Mouse (Mus musculus): Measurements from ENCODE around the gene Ppa1. TPM values are rescaled to one million over a fixed set of nuclear protein-coding genes. Genes with fewer than 3 reads are reported as not detected.
A peak's percentile ranks its signal among the peaks of the same experiment; 100 is the strongest.
"Not testable (repeated sequence)": the region's sequence is repeated elsewhere in the genome, so short reads cannot be mapped to it uniquely, and the experiment has no call there.

Ppa1 gene
- polyA plus RNA-seq (2016; fragmentation: Nextera tagmentation; extraction: Ambion mirVana), result 207 and 219 TPM in 2 replicates

DNA sequence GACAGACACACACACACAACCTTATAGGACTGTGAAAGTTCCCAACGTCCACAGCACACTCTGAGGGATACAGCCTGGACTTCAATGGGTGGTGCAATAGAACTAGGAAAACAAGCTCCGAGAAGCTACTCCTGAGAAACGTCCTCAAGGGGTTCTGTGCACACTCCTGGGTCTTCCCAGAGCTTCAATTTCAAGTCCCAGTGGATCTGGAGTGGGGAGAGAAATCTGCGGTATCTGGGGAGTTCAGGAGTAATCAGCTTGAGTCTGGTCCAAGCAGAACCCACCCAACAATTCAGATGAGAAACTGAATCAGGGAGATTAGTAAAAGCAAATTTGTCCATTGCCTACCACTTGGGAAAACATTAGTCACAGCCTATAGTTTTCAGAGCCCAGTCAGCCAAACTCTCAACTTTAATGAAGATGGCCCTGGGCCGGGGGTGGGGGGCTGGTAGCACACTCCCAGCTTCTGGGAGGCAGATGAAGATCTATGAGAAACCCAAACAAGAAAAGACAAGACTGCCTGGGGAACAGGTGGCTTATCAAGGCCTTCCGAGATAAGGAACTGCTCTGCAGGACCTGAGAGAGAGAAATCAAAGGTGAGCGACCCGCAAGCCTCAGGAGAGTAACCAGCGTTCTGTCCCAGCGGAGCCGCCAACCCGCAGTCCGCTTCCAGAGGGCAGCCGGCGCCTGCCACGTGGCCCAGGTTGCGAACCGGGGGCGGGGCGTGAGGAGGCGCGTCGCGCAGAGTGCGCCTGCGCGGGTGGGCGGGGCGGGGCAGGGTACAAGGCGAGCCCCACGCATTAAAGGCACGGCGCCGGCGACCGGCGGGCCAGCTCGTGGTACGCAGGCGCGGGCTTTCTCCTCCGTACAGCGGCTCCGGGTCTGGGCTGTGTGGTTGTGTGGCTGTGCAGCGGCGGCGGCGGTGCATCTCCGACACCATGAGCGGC is at the start of gene Ppa1:
Gene Ppa1, plus strand, starts transcription at position 763 of the 947 bp plus-strand sequence.
- peaks cover 12% of the 10 kb centered on the region for H3K4me1 ChIP-seq
- H3K27ac ChIP-seq, result peak within 1 kb of the TSS; percentile 68; the same call in 1 of the 2 replicates
- H3K36me3 ChIP-seq, result no peaks in the 10 kb centered on the region
- H3K9me3 ChIP-seq, result no peaks in the 10 kb centered on the region
- H3K4me2 ChIP-seq (replicated peaks), result peak within 1 kb of the TSS; percentile 93
- H3K27me3 ChIP-seq (replicated peaks), result no peaks in the 10 kb centered on the region
- WGBS, result 3% methylated on average over 49 of the region's 50 CpGs
- H3K4me3 ChIP-seq, result peak within 1 kb of the TSS; percentile 81
- H3K9ac ChIP-seq, result peak within 1 kb of the TSS; percentile 89
- ATAC-seq (ENCODE audit: low FRiP score, low read depth), result peak; percentile 98

DNA sequence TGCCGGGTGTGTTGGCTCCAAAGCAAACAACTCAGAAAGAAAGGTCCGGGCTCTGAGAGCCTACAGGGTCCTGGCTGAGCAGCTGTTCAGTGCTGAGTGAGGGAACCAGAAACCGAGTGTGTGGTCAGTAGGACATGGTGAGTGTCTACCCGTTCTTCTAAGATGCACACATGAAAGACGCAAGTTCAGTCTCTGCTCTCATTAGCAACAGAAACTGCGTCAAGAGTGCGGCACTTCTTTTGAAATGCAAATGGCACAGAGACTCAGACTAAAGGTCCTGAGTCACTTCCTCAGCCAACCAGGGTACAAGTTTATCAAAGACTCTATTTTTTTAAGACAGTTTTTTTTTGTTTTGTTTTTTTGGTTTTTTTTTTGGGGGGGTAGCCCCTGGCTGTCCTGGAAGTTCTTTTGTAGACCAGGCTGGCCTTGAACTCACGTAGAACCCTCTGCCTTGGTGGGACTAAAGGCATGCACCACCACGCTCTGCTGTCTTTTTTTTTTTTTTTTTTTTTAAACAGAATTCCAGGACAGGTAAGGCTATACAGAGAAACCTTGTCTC is 48.7 kb upstream of the Ppa1 start:
- H3K9ac ChIP-seq, result no peak overlapping the region
- 53% methylated on average over 9 of the region's 9 CpGs for WGBS
- H3K4me3 ChIP-seq, result no peak overlapping the region
- H3K9me3 ChIP-seq, result no peaks in the 10 kb centered on the region
- H3K4me1 ChIP-seq, result peaks cover 6% of the 10 kb centered on the region
- no peak overlapping the region for H3K4me2 ChIP-seq (replicated peaks)
- H3K27me3 ChIP-seq (replicated peaks), result peaks cover 21% of the 10 kb centered on the region
- H3K36me3 ChIP-seq, result no peaks in the 10 kb centered on the region
- no peak for ATAC-seq (ENCODE audit: low FRiP score, low read depth)
- no peak overlapping the region for H3K27ac ChIP-seq

DNA sequence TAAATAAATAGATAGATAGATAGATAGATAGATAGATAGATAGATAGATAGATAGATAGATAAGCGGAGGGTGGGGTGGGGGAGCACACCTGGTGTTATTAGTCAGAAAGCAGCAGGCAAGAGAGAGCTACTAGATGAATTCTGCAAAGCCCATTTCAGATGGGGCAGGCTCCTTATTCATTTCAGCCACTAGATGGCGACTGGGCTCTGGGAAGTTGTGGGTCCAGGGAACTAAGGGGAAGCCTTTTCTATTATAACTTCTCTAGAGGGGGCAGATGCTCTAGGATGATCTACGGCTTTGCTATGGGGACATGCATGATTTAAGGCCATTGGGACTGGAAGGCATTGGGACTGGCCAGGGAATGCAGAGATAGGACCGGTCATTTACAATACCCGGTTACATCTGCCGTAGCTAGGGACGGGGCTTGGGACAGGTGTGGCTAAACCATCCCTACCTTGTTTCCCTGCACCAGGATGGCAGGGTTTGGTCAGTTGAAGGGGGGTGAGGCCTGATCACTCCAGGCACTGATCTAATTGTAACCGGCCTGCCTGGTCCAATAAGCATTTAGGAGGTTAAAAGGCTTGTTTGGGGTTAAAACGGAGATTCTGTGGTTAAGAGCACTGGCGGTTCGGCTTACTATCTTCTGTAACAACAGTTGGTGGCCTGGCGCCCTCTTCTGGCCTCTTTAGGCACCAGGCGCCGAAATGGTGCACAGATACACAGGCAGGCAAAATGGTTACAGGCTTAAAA is 45.9 kb upstream of the Ppa1 start:
- Histone ChIP-seq H3K27ac (no peak overlapping the region), H3K36me3 (no peaks in the 10 kb centered on the region), H3K9me3 (no peaks in the 10 kb centered on the region), H3K9ac (no peak overlapping the region), H3K4me1 (no peaks in the 10 kb centered on the region), H3K4me2 (replicated peaks) (peak overlapping the region; percentile 38), H3K27me3 (replicated peaks) (0 out of 2 replicates have a peak, but pooled peaks cover 3% of the 10 kb centered on the region), H3K4me3 (no peak overlapping the region)
- ATAC-seq (ENCODE audit: low FRiP score, low read depth), result peak; percentile 58; the same call in 1 of the 2 replicates
- WGBS, result 14% methylated on average over 14 of the region's 14 CpGs

DNA sequence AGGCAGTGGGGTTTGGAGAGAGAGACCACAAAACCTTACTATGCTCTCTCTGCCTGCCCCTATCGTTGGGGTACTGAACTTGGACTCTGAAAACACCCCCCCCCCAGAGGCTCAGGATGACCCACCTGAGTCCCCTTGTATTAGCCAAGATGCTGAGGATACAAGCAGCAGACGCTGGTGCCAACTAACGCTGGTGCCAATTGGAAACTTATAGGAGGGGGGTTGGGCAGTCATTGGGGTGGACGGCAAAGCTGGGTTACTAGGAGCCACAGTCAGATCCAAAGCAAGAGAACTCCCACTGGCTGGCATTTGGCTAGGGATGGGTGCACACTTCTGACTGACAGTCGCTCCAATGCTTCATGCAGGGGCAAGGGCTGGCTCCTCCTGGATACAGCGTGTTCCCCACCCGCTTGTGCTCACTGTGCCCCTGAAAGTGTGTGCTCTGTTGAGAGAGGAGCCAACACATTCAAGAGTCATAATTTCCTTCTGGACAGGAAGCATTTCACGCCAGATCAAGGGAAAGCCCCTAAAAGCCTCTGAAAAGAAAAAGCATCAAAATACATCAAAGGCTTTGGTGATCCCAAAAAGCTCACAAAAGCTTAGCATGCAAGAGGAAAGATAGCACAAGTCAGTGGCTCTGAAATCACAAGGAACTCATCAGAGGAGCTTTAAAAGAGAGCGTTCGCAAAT is 43.8 kb upstream of the Ppa1 start:
- H3K27me3 ChIP-seq (replicated peaks), result 0 out of 2 replicates have a peak, but pooled peaks cover 7% of the 10 kb centered on the region
- no peak overlapping the region for H3K4me3 ChIP-seq
- WGBS, result 63% methylated on average over 10 of the region's 10 CpGs
- no peak overlapping the region for H3K9ac ChIP-seq
- H3K9me3 ChIP-seq, result no peaks in the 10 kb centered on the region
- H3K27ac ChIP-seq, result no peak overlapping the region
- H3K4me2 ChIP-seq (replicated peaks), result no peak overlapping the region
- ATAC-seq (ENCODE audit: low FRiP score, low read depth), result no peak
- no peaks in the 10 kb centered on the region for H3K36me3 ChIP-seq
- no peaks in the 10 kb centered on the region for H3K4me1 ChIP-seq

DNA sequence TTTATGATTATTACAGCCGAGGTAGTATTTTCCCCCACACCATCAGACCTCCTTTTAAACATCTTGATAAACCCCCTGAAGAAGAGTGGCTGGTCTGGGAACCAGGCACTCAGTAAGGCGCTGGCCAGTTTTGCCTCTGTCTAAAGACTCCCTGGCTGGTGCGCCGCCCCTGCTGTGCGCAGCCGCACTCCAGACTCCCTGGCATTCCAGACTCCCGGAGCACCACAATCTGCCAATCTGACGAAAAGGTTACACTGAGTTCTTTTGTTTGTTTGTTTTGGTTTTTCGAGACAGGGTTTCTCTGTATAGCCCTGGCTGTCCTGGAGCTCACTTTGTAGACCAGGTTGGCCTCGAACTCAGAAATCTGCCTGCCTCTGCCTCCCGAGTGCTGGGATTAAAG is 43.0 kb upstream of the Ppa1 start:
- not testable (repeated sequence) for ATAC-seq (ENCODE audit: low FRiP score, low read depth); H3K4me1 ChIP-seq; H3K9ac ChIP-seq; H3K27ac ChIP-seq; H3K36me3 ChIP-seq; H3K4me3 ChIP-seq; H3K9me3 ChIP-seq; H3K27me3 ChIP-seq (replicated peaks); H3K4me2 ChIP-seq (replicated peaks)
- 68% methylated on average over 11 of the region's 11 CpGs for WGBS

DNA sequence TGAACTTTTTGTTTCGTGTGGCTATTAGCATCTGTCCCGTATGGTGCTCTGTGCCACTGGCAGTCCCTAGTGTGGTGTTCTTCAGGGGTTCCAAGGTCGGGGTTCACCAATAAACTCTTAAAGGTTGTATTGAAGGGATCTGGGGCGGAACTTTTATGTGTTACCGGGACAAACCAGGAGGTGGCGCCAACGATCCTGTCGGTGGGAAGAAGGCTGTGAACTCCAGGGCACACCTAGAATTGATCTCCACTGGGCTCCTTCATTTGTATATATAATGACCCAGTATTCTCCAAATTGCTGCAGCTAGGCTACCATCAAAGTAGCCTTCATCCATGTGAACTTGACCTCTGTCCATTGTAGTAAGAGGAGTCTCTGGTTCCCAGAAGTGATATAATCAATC is 42.5 kb upstream of the Ppa1 start:
- Histone ChIP-seq H3K9ac (no peak overlapping the region), H3K36me3 (no peaks in the 10 kb centered on the region), H3K4me3 (no peak overlapping the region), H3K4me1 (no peaks in the 10 kb centered on the region), H3K27me3 (replicated peaks) (0 out of 2 replicates have a peak, but pooled peaks cover 7% of the 10 kb centered on the region), H3K4me2 (replicated peaks) (no peak overlapping the region), H3K27ac (no peak overlapping the region), H3K9me3 (no peaks in the 10 kb centered on the region)
- WGBS, result 13% methylated on average over 8 of the region's 8 CpGs
- ATAC-seq (ENCODE audit: low FRiP score, low read depth), result no peak

DNA sequence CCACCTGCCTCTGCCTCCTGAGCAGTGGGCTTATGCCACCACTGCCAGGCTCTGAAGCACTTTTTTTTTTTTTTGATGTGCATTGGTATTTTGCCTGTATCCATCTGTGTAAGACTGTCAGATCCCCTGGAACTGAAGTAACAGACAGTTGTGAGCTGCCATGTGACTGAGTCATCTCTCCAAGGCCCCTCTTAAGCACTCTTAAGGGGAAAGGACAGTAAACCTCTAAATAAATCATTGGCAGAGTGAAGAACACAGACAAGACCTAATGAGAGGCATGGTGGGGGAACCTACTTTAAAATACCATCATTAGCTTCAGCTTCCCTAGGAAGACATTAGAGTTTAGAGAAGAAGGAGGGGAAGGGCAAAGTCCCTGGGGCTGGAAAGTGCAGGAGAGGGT is 40.1 kb upstream of the Ppa1 start:
- 0 out of 2 replicates have a peak, but pooled peaks cover 7% of the 10 kb centered on the region for H3K27me3 ChIP-seq (replicated peaks)
- no peak overlapping the region for H3K27ac ChIP-seq
- ATAC-seq (ENCODE audit: low FRiP score, low read depth), result no peak
- H3K4me3 ChIP-seq, result no peak overlapping the region
- no peaks in the 10 kb centered on the region for H3K36me3 ChIP-seq
- no peaks in the 10 kb centered on the region for H3K4me1 ChIP-seq
- no peaks in the 10 kb centered on the region for H3K9me3 ChIP-seq
- H3K4me2 ChIP-seq (replicated peaks), result no peak overlapping the region
- H3K9ac ChIP-seq, result no peak overlapping the region

DNA sequence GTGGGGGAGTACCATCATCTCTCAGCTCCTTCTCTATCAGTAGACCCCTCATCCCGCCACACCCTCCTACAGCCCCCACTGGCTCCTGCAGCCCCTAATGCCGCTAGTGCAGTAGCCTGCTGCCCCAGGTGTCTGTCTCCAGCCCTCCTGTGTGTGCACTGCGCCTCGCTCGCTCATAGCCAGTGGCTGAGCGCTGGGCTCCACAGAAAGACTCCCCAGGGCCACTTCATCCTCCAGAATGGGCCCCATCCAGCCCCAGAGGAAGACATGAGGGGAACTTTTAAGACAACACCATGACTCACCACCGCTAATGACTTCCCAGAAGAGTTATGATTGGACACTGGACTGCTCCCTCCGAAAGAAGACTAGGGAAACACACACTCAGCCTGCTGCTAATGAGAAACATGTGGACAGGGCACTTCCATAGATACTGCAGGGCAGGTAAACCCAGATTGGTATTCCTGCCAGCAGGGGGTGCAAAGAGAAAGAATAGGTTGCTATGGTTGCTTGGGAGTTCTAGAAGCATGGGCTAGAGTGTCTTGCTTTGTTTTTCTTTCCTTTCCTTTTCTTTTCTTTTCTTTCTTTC is 37.6 kb upstream of the Ppa1 start:
- Histone ChIP-seq H3K4me2 (replicated peaks) (no peak overlapping the region), H3K27me3 (replicated peaks) (0 out of 2 replicates have a peak, but pooled peaks cover 4% of the 10 kb centered on the region), H3K9me3 (no peaks in the 10 kb centered on the region), H3K4me3 (no peak overlapping the region), H3K27ac (no peak overlapping the region), H3K4me1 (no peaks in the 10 kb centered on the region), H3K9ac (no peak overlapping the region), H3K36me3 (no peaks in the 10 kb centered on the region)
- WGBS, result 75% methylated on average over 8 of the region's 8 CpGs
- ATAC-seq (ENCODE audit: low FRiP score, low read depth), result no peak

DNA sequence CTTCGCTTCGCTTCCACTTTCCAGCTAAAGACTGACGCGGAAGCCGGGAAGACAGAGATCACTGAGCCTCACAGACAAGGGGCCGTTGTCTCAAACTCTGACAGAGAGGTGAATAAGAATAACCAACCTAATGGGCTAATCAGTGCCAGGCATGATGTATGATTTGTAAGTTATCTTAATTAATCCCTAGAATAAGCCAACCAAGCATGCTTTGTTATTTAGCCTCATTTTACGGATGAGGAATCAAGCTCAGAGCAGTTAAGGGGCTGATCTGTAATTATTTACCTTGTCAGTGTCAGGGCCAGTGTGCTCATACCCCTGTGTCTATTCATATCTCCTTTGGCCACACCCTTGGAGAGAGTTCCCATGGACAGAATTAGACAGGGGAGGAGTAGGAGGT is 34.0 kb upstream of the Ppa1 start:
- Histone ChIP-seq H3K4me1 (no peaks in the 10 kb centered on the region), H3K36me3 (no peaks in the 10 kb centered on the region), H3K27ac (no peak overlapping the region), H3K4me3 (no peak overlapping the region), H3K9me3 (0 out of 2 replicates have a peak, but pooled peaks cover 9% of the 10 kb centered on the region), H3K9ac (no peak overlapping the region), H3K27me3 (replicated peaks) (no peaks in the 10 kb centered on the region), H3K4me2 (replicated peaks) (no peak overlapping the region)
- no peak for ATAC-seq (ENCODE audit: low FRiP score, low read depth)
- 94% methylated on average over 7 of the region's 7 CpGs for WGBS

DNA sequence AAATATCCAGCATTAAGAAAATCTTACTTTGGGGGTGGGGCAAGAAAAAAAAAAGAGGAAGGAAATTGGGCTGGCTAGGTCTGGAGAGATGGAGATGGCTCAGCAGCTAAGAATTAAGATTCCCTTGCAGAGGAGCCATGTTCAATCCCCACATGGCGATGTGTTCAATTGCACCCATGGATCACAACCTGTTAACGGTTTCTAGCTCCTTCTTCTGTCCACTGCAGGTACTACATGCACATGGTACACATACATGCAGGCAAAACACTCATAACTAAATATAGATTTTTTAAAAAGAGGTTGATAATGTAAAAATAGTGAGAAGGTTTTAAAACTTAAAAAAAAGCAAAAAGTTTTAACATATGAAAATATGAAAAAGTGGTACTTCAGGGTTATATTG is 29.8 kb upstream of the Ppa1 start:
- 91% methylated on average over 2 of the region's 2 CpGs for WGBS
- no peak overlapping the region for H3K9ac ChIP-seq
- ATAC-seq (ENCODE audit: low FRiP score, low read depth), result no peak
- no peaks in the 10 kb centered on the region for H3K27me3 ChIP-seq (replicated peaks)
- no peak overlapping the region for H3K4me2 ChIP-seq (replicated peaks)
- H3K36me3 ChIP-seq, result no peaks in the 10 kb centered on the region
- H3K4me1 ChIP-seq, result no peaks in the 10 kb centered on the region
- no peak overlapping the region for H3K4me3 ChIP-seq
- no peak overlapping the region for H3K27ac ChIP-seq
- 0 out of 2 replicates have a peak, but pooled peaks cover 9% of the 10 kb centered on the region for H3K9me3 ChIP-seq

DNA sequence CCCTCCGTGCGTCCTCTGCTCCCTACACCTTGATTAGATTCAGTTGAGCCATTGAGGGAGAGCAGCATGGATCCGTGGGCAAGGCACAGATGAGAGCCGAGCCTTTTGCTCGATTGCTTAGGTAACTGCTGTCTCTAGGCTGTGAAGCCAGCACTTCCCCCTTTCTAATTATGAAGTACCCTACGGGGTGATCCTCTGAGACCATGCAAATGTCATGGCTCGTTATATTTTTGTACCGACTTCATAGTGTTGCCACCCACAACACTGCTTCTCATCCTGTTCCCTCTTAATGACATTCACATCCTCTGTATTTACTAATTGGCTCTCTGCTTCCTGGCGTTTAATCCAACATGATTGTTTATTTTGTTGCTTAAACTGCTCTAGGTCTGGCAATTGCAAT is 26.7 kb upstream of the Ppa1 start:
- Histone ChIP-seq H3K4me2 (replicated peaks) (no peak overlapping the region), H3K27me3 (replicated peaks) (peaks cover 21% of the 10 kb centered on the region), H3K27ac (no peak overlapping the region), H3K4me1 (peaks cover 12% of the 10 kb centered on the region), H3K9me3 (0 out of 2 replicates have a peak, but pooled peaks cover 9% of the 10 kb centered on the region), H3K36me3 (no peaks in the 10 kb centered on the region), H3K9ac (no peak overlapping the region), H3K4me3 (no peak overlapping the region)
- 74% methylated on average over 9 of the region's 9 CpGs for WGBS
- no peak for ATAC-seq (ENCODE audit: low FRiP score, low read depth)

Data from neural tube, embryonic 12.5 days (tissue).